Mouse (Mus musculus) hematopoietic stem cell, adult 5-6 weeks (primary cell): ENCODE measurements around the gene Entpd7. TPM values are rescaled to one million over a fixed set of nuclear protein-coding genes. Genes with fewer than 3 reads are reported as not detected.
A peak's percentile ranks its signal among the peaks of the same experiment; 100 is the strongest.

Experiments
- ATAC-seq, 2 experiments: fragments of 125-278 bp in 1 of 2; replicated peaks in 1 of 2; 2 replicates each; pipeline ENCODE4 v1.8.0; 2016 to 2017; ENCODE audit warnings: inconsistent platforms in 2 of 2, mild to moderate bottlenecking in 2 of 2, moderate number of reproducible peaks in 2 of 2, low read depth in 1 of 2, moderate TSS enrichment in 1 of 2; ENCODE audit not compliant: low FRiP score in 2 of 2, poor library complexity in 2 of 2, severe bottlenecking in 2 of 2, insufficient read depth in 1 of 2, low TSS enrichment in 1 of 2
- total RNA-seq: library from RNA; stranded (forward); fragments of 172-1452, 232-1000 nt; gene quantifications from 2 replicates; pipeline ENCODE4 v1.2.3, GENCODE M21; 2017

Entpd7 gene
- total RNA-seq, 1 experiment from 2014 or later: 3.8 TPM

- ATAC-seq: peak in 1 of 2 experiments; percentile 30; a peak in 1 of 4 replicates
Measured at GRCm38 (mm10) chr19:43669136-43669759, 20.2 kb upstream of the Entpd7 start.

GRCm38 (mm10) chr19:43671054-43671453 is 18.4 kb upstream of the Entpd7 start:
- ATAC-seq: no peak

- ATAC-seq: no peak
Measured at GRCm38 (mm10) chr19:43673513-43674315, 15.8 kb upstream of the Entpd7 start.

GRCm38 (mm10) chr19:43674316-43674689 is 15.2 kb upstream of the Entpd7 start:
- ATAC-seq: no peak

GRCm38 (mm10) chr19:43674730-43675524 is 14.5 kb upstream of the Entpd7 start, which contains the start of gene Slc25a28:
Gene Slc25a28 (minus strand): TSS chr19:43674881.
- ATAC-seq: peak; percentile 80 to 88

- 0 out of 4 replicates have a peak, but pooled peaks of 1 of the 2 experiments have one; percentile 18 for ATAC-seq
Measured at GRCm38 (mm10) chr19:43675525-43676400, 13.7 kb upstream of the Entpd7 start.

- ATAC-seq: no peak
Measured at GRCm38 (mm10) chr19:43678467-43679003, 10.9 kb upstream of the Entpd7 start.

- ATAC-seq: peak; percentile 14 to 30; a peak in 2 of 4 replicates
Measured at GRCm38 (mm10) chr19:43679474-43679981, 9.9 kb upstream of the Entpd7 start.

GRCm38 (mm10) chr19:43681541-43681940 is 7.9 kb upstream of the Entpd7 start:
- ATAC-seq: no peak

GRCm38 (mm10) chr19:43692815-43693214 is 3.3 kb downstream of the Entpd7 start:
- ATAC-seq: no peak

- ATAC-seq: peak in 1 of 2 experiments; percentile 46; a peak in 1 of 4 replicates
Measured at GRCm38 (mm10) chr19:43695514-43695964, 6.1 kb downstream of the Entpd7 start.

GRCm38 (mm10) chr19:43697666-43698370 is 8.3 kb downstream of the Entpd7 start:
- ATAC-seq: no peak

GRCm38 (mm10) chr19:43699021-43699762 is 9.7 kb downstream of the Entpd7 start:
- no peak for ATAC-seq

- ATAC-seq: no peak
Measured at GRCm38 (mm10) chr19:43699763-43700155, 10.3 kb downstream of the Entpd7 start.

- ATAC-seq: no peak
Measured at GRCm38 (mm10) chr19:43704211-43704610, 14.7 kb downstream of the Entpd7 start.
